Mouse (Mus musculus) megakaryocyte, embryonic 14.5 days (primary cell): Measurements from ENCODE around the gene Bbs10.

Source experiments
- FLI1 ChIP-seq: IDR thresholded peaks from 2 replicates; pipeline ENCODE4 v1.6.1; 2012; ENCODE audit warnings: low read length, inconsistent platforms, mixed read lengths
- GATA1 ChIP-seq: IDR thresholded peaks from 3 replicates; pipeline ENCODE4 v1.6.1; 2012; ENCODE audit warnings: mixed read lengths, low read length, inconsistent platforms, borderline replicate concordance

DNA sequence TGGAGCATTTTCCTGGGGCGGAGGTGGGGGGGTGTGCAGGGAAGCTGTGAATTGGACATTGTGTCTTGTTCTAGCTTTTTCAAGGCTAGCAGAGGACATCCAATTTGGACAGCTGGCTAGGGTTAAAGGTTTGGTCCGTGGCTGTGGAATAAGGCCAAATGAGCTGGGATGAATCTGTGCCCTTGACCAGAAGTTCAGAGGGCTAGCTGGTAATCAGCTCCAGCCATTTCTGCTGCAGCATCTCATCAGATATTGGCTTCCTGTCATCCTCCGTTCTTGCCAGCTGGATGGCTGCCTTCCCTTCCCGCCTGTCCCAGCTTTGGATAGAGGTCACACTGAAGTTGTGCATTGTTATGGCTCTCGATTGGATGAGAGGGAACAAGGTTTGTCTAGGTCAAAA, 30.8 kb downstream of the Bbs10 start:
- TF ChIP-seq GATA1, result no peak
- TF ChIP-seq FLI1, result no peak
